Mouse (Mus musculus) lung, adult 10 weeks (tissue): ENCODE results near the gene 2410137M14Rik. TPM values are rescaled to one million over a fixed set of nuclear protein-coding genes. Genes with fewer than 3 reads are reported as not detected.

Source experiments
- polyA plus RNA-seq: library from polyadenylated mRNA; stranded (reverse); fragments of 350-450 nt; fragmentation: Illumina TruSeq; extraction: RNeasy Lipid Tissue Mini Kit (QIAGEN cat#74804); gene quantifications from one replicate; pipeline ENCODE4 v1.2.3, GENCODE M21; 2014; ENCODE audit warnings: low read depth, low replicate concordance; ENCODE audit not compliant: insufficient read depth

Gene 2410137M14Rik
- polyA plus RNA-seq, result not detected

GRCm38 (mm10) chr17:36981221-36981813 is at the start of gene 2410137M14Rik:
Gene 2410137M14Rik, minus strand, starts transcription at chr17:36981237.

GRCm38 (mm10) chr17:37022628-37023576 is 41.9 kb upstream of the 2410137M14Rik start, which contains the start of gene Mog:
Gene Mog, minus strand, starts transcription at chr17:37023398.

GRCm38 (mm10) chr17:37000863-37001262 is 19.8 kb upstream of the 2410137M14Rik start, which contains the start of gene Zfp57:
Gene Zfp57, plus strand, starts transcription at chr17:37001163.

GRCm38 (mm10) chr17:36989437-36989836 is 8.4 kb upstream of the 2410137M14Rik start, which contains the start of gene H2-M5:
Gene H2-M5, minus strand, starts transcription at chr17:36989537.

GRCm38 (mm10) chr17:36957999-36958743 is 22.9 kb downstream of the 2410137M14Rik start, which contains the start of the genes Znrd1 and Znrd1as:
Gene Znrd1, minus strand, starts transcription at chr17:36958559.
Gene Znrd1as, plus strand, starts transcription at chr17:36958592.

GRCm38 (mm10) chr17:36950981-36951947 is 29.8 kb downstream of the 2410137M14Rik start, which contains the start of gene Ppp1r11:
Gene Ppp1r11, minus strand, starts transcription at chr17:36951741.

GRCm38 (mm10) chr17:36942791-36943471 is 38.1 kb downstream of the 2410137M14Rik start, which contains the start of gene Rnf39:
Gene Rnf39, plus strand, starts transcription at chr17:36942918.

Other genes with a start within 250 kb of the 2410137M14Rik start
- not detected for gene H2-M10.5, start 208.3 kb downstream of the 2410137M14Rik start, polyA plus RNA-seq
- gene H2-M10.6, start 169.1 kb downstream of the 2410137M14Rik start, polyA plus RNA-seq, result not detected
- 21.6 TPM for gene Trim26, start 144.1 kb downstream of the 2410137M14Rik start, polyA plus RNA-seq
- 0.49 TPM for gene Trim15, start 114.0 kb downstream of the 2410137M14Rik start, polyA plus RNA-seq
- gene Trim10, start 111.7 kb downstream of the 2410137M14Rik start, polyA plus RNA-seq, result 0.20 TPM
- 0.18 TPM for gene Trim40, start 91.1 kb downstream of the 2410137M14Rik start, polyA plus RNA-seq
- not detected for gene Trim31, start 83.1 kb downstream of the 2410137M14Rik start, polyA plus RNA-seq
- 6.7 TPM for gene Rnf39, start 38.3 kb downstream of the 2410137M14Rik start, polyA plus RNA-seq
- 112 TPM for gene Ppp1r11, start 29.5 kb downstream of the 2410137M14Rik start, polyA plus RNA-seq
- 84.8 TPM for gene Znrd1, start 22.7 kb downstream of the 2410137M14Rik start, polyA plus RNA-seq
- gene Znrd1as, start 22.6 kb downstream of the 2410137M14Rik start, polyA plus RNA-seq, result 9.5 TPM
- gene H2-M5, start 8.3 kb upstream of the 2410137M14Rik start, polyA plus RNA-seq, result 0.42 TPM
- 7.6 TPM for gene Zfp57, start 19.9 kb upstream of the 2410137M14Rik start, polyA plus RNA-seq
- not detected for gene Mog, start 42.2 kb upstream of the 2410137M14Rik start, polyA plus RNA-seq
- 13.0 TPM for gene Gabbr1, start 64.7 kb upstream of the 2410137M14Rik start, polyA plus RNA-seq
- gene Olfr90, start 107.3 kb upstream of the 2410137M14Rik start, polyA plus RNA-seq, result not detected
- gene Olfr91, start 117.0 kb upstream of the 2410137M14Rik start, polyA plus RNA-seq, result not detected
- gene Olfr92, start 138.9 kb upstream of the 2410137M14Rik start, polyA plus RNA-seq, result not detected
- not detected for gene Olfr93, start 180.3 kb upstream of the 2410137M14Rik start, polyA plus RNA-seq
- 0.45 TPM for gene Ubd, start 212.7 kb upstream of the 2410137M14Rik start, polyA plus RNA-seq
- gene Olfr94, start 219.8 kb upstream of the 2410137M14Rik start, polyA plus RNA-seq, result not detected
- gene Olfr95, start 231.9 kb upstream of the 2410137M14Rik start, polyA plus RNA-seq, result not detected
- not detected for gene Olfr96, start 238.9 kb upstream of the 2410137M14Rik start, polyA plus RNA-seq